Mouse (Mus musculus): Measurements from ENCODE around the gene Akain1.

DNA sequence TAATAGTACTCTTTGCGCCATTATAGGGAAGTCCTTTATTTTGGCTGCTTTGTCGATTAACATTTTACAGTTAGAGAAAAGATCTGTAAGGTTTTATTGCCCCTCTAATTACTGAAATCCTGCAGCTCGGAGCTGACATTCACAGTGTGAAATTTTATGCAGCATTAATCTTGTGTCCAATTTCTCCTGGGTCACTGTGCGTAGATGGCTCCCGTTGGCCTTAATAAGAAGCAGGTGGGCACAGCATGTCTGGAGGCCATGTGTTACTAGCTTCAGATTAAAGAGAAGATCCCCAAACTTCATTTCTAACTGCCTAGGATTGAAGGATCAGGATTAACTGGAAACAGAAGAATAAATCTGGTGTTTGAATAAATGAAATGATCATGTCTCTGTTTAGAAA lies 92.3 kb downstream of the Akain1 start:
- TF ChIP-seq POLR2A (IDR thresholded peaks at IDR 0.05; ENCODE audit: insufficient read depth, low read depth, low read length) (no peak), CTCF (IDR thresholded peaks at IDR 0.05; ENCODE audit: insufficient read depth, low read depth, low read length) (no peak)
